Mouse (Mus musculus) heart, embryonic 11.5 days (tissue): ENCODE results near the gene Ndufb10. TPM values are rescaled to one million over a fixed set of nuclear protein-coding genes. Genes with fewer than 3 reads are reported as not detected.
"Not testable (repeated sequence)": the region's sequence is repeated elsewhere in the genome, so short reads cannot be mapped to it uniquely, and the experiment has no call there.

Experiments used
- ATAC-seq: fragments of 200-750 bp; cut with Nextera tagmentation; replicated peaks from 2 replicates; pipeline ENCODE4 v1.8.0; 2017; ENCODE audit warnings: moderate library complexity; ENCODE audit not compliant: insufficient number of reproducible peaks, low FRiP score, low TSS enrichment
- H3K27ac ChIP-seq: fragments of 300-500 bp; sonication (generic); 2 replicates; pipeline ENCODE4 v1.5.1; 2014; ENCODE audit warnings: mild to moderate bottlenecking, low read depth, low read length
- H3K27me3 ChIP-seq: fragments of 300-500 bp; sonication (generic); 2 replicates; pipeline ENCODE4 v1.6.1; 2014; ENCODE audit warnings: mild to moderate bottlenecking, low read length, mixed read lengths; ENCODE audit not compliant: control insufficient read depth, insufficient read depth
- H3K36me3 ChIP-seq: fragments of 300-500 bp; sonication (generic); 2 replicates; pipeline ENCODE4 v1.6.1; 2014; ENCODE audit warnings: mild to moderate bottlenecking, low read length, moderate library complexity, mixed read lengths; ENCODE audit not compliant: control insufficient read depth, insufficient read depth
- H3K4me1 ChIP-seq: fragments of 300-500 bp; sonication (generic); 2 replicates; pipeline ENCODE4 v1.6.1; 2014; ENCODE audit warnings: low read length; ENCODE audit not compliant: control insufficient read depth, insufficient read depth
- H3K4me2 ChIP-seq: fragments of 300-500 bp; sonication (generic); 2 replicates; pipeline ENCODE4 v1.6.1; 2014; ENCODE audit warnings: mild to moderate bottlenecking, moderate library complexity
- H3K4me3 ChIP-seq: fragments of 300-500 bp; sonication (generic); 2 replicates; pipeline ENCODE4 v1.5.1; 2014; ENCODE audit warnings: low read depth, low read length
- H3K9ac ChIP-seq: fragments of 300-500 bp; sonication (generic); 2 replicates; pipeline ENCODE4 v1.6.1; 2014; ENCODE audit warnings: mild to moderate bottlenecking, low read depth, low read length, moderate library complexity
- H3K9me3 ChIP-seq: fragments of 300-500 bp; sonication (generic); replicated peaks from 2 replicates; pipeline ENCODE4 v1.6.1; 2016; ENCODE audit warnings: low read length; ENCODE audit not compliant: control insufficient read depth
- WGBS: fragments of 180-500 bp; shearing (Covaris S2); extraction: QIAGEN DNeasy Blood & Tissue Kit; methylation state at CpG from one replicate; pipeline ENCODE4 v1.1.7; 2014; ENCODE audit not compliant: insufficient replicate concordance; 5-methylcytosine and 5-hydroxymethylcytosine counted together
- polyA plus RNA-seq: library from polyadenylated mRNA; unstranded; fragments of >200 nt; fragmentation: Nextera tagmentation; extraction: Ambion mirVana; gene quantifications from 2 replicates; pipeline ENCODE4 v1.2.1, GENCODE M21; 2014

Gene Ndufb10
- polyA plus RNA-seq, 1 experiment from 2014 or later, result 401 TPM

GRCm38 (mm10) chr17:24728184-24728583 lies 3.9 kb upstream of the Ndufb10 start:
- Histone ChIP-seq H3K27me3 (peaks cover 3% of the 10 kb centered on the region; the same call in 1 of the 2 replicates), H3K27ac (no peak overlapping the region), H3K9me3 (no peaks in the 10 kb centered on the region), H3K4me3 (no peak overlapping the region), H3K4me2 (no peak overlapping the region), H3K36me3 (no peaks in the 10 kb centered on the region), H3K4me1 (peaks cover 9% of the 10 kb centered on the region), H3K9ac (no peak overlapping the region)
- no peak for ATAC-seq
- WGBS, result 67% methylated on average over 17 of the region's 17 CpGs

- Histone ChIP-seq H3K36me3 (no peaks in the 10 kb centered on the region), H3K9me3 (no peaks in the 10 kb centered on the region), H3K4me1 (peaks cover 15% of the 10 kb centered on the region), H3K9ac (no peak within 1 kb of the TSS), H3K4me2 (no peak within 1 kb of the TSS), H3K27me3 (peaks cover 3% of the 10 kb centered on the region; the same call in 1 of the 2 replicates), H3K27ac (no peak within 1 kb of the TSS), H3K4me3 (no peak within 1 kb of the TSS)
- ATAC-seq, result no peak
- WGBS, result 70% methylated on average over 2 of the region's 2 CpGs
These were observed 3.3 kb upstream of the Ndufb10 start, which contains the start of gene Rpl3l for GRCm38 (mm10) chr17:24727618-24728017. Rpl3l (plus strand) TSS chr17:24727820.

- H3K36me3 ChIP-seq, result peaks cover 12% of the 10 kb centered on the region
- H3K4me2 ChIP-seq, result no peak overlapping the region
- H3K9me3 ChIP-seq, result no peaks in the 10 kb centered on the region
- H3K27ac ChIP-seq, result no peak overlapping the region
- no peak overlapping the region for H3K9ac ChIP-seq
- ATAC-seq, result no peak
- H3K4me1 ChIP-seq, result peaks cover 23% of the 10 kb centered on the region
- no peak overlapping the region for H3K4me3 ChIP-seq
- 71% methylated on average over 3 of the region's 3 CpGs for WGBS
- peaks cover 3% of the 10 kb centered on the region; the same call in 1 of the 2 replicates for H3K27me3 ChIP-seq
These were observed 1.5 kb upstream of the Ndufb10 start for GRCm38 (mm10) chr17:24725637-24726390.

GRCm38 (mm10) chr17:24723881-24724180 lies 447 bp downstream of the Ndufb10 start:
- Histone ChIP-seq H3K9me3 (no peaks in the 10 kb centered on the region), H3K9ac (peak overlapping the region; percentile 95), H3K36me3 (peaks cover 12% of the 10 kb centered on the region), H3K27me3 (peaks cover 3% of the 10 kb centered on the region; the same call in 1 of the 2 replicates), H3K4me3 (peak overlapping the region; percentile 91), H3K27ac (peak overlapping the region; percentile 85), H3K4me1 (peaks cover 23% of the 10 kb centered on the region), H3K4me2 (peak overlapping the region; percentile 88)
- WGBS, result 0% methylated on average over 15 of the region's 15 CpGs
- peak; percentile 12; the same call in 1 of the 2 replicates for ATAC-seq

- H3K9me3 ChIP-seq, result no peaks in the 10 kb centered on the region
These were observed 977 bp downstream of the Ndufb10 start for GRCm38 (mm10) chr17:24723122-24723880.

GRCm38 (mm10) chr17:24722220-24722924 lies 1.9 kb downstream of the Ndufb10 start:
- Histone ChIP-seq H3K36me3 (peaks cover 12% of the 10 kb centered on the region), H3K9ac (peak overlapping the region; percentile 31), H3K27ac (peak overlapping the region; percentile 22), H3K4me3 (peak overlapping the region; percentile 72), H3K4me2 (peak overlapping the region; percentile 88), H3K9me3 (no peaks in the 10 kb centered on the region), H3K27me3 (peaks cover under 1% of the 10 kb centered on the region; the same call in 1 of the 2 replicates), H3K4me1 (peaks cover 23% of the 10 kb centered on the region)
- WGBS, result 31% methylated on average over 13 of the region's 13 CpGs
- ATAC-seq, result no peak

More at GRCm38 (mm10) chr17:24723122-24723880, 977 bp downstream of the Ndufb10 start:
- peak overlapping the region; percentile 95 for H3K9ac ChIP-seq
- H3K4me1 ChIP-seq, result peaks cover 23% of the 10 kb centered on the region
- peak overlapping the region; percentile 85 for H3K27ac ChIP-seq
- 3% methylated on average over 12 of the region's 12 CpGs for WGBS
- H3K36me3 ChIP-seq, result peaks cover 12% of the 10 kb centered on the region
- H3K4me2 ChIP-seq, result peak overlapping the region; percentile 88
- H3K4me3 ChIP-seq, result peak overlapping the region; percentile 91
- ATAC-seq, result no peak
- H3K27me3 ChIP-seq, result peaks cover 3% of the 10 kb centered on the region; the same call in 1 of the 2 replicates

- ATAC-seq, H3K27ac ChIP-seq, H3K27me3 ChIP-seq, H3K9me3 ChIP-seq: not testable (repeated sequence)
- peak overlapping the region; percentile 72 for H3K4me3 ChIP-seq
- H3K4me1 ChIP-seq, result peaks cover 23% of the 10 kb centered on the region
- H3K4me2 ChIP-seq, result peak overlapping the region; percentile 88
- peaks cover 13% of the 10 kb centered on the region for H3K36me3 ChIP-seq
- H3K9ac ChIP-seq, result peak overlapping the region; percentile 69
- 37% methylated on average over 7 of the region's 7 CpGs for WGBS
These were observed 2.8 kb downstream of the Ndufb10 start for GRCm38 (mm10) chr17:24721383-24721955.

- peaks cover 17% of the 10 kb centered on the region for H3K36me3 ChIP-seq
- WGBS, result 0% methylated on average over 11 of the region's 11 CpGs
- not testable (repeated sequence) for H3K27me3 ChIP-seq, H3K9me3 ChIP-seq, ATAC-seq
- H3K4me2 ChIP-seq, result peak overlapping the region; percentile 88
- peak overlapping the region; percentile 72 for H3K4me3 ChIP-seq
- 0 out of 2 replicates have a peak overlapping the region, but pooled peaks have one; percentile 50 for H3K27ac ChIP-seq
- H3K9ac ChIP-seq, result peak overlapping the region; percentile 89
- peaks cover 23% of the 10 kb centered on the region for H3K4me1 ChIP-seq
These were observed 3.7 kb downstream of the Ndufb10 start for GRCm38 (mm10) chr17:24720616-24721015.
